Mouse (Mus musculus) cerebellum, adult (tissue): ENCODE results near the gene Exoc3l4.

Experiments
- ATAC-seq: cut with Nextera tagmentation; 2 replicates; pipeline ENCODE4 v1.9.2; 2017; ENCODE audit warnings: mild to moderate bottlenecking, moderate library complexity, mixed read lengths; ENCODE audit not compliant: insufficient number of reproducible peaks, low FRiP score, low TSS enrichment

Exoc3l4 gene

DNA sequence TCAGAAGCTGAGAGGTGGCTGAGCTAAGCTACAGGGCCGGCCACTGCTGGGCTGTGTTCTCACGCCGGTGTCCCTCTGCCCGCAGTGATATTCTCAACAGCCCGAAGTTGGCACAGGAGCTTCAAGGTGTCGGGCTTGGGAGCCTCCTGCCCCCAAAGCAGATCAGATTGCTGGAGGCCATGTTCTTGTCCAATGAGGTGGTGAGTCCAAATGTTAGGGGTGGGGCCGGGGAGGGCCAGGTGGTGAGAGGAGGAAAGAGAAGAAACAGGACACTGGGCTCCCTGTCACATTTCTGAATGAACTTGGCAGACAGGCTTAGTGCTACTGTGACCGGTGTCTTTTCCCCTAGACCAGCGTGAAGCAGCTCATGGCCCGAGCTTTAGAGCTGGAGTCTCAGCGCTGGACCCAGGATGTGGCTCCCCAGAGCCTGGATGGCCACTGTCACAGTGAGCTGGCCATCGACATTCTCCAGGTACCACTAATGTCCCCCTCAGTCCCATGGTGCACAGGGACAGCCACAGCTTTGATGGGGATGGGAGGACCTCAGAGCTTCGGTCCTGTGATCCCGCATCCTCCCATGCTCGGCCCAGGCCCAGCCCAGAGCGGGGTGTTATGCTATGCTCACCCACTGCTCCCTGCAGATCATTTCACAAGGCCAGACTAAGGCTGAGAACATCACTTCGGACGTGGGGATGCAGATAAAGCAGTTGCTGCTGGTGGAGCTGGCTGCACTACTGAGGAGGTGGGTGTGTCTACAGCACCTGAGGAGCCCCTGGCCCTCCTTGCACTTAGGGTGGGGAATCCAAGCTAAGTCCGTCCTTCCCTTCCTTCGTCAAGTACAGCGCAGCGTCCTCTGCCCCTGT, 31.3 kb downstream of the Exoc3l4 start:
- ATAC-seq: no peak

GRCm38 (mm10) chr12:111448931-111449705, 32.3 kb downstream of the Exoc3l4 start:
- no peak for ATAC-seq

DNA sequence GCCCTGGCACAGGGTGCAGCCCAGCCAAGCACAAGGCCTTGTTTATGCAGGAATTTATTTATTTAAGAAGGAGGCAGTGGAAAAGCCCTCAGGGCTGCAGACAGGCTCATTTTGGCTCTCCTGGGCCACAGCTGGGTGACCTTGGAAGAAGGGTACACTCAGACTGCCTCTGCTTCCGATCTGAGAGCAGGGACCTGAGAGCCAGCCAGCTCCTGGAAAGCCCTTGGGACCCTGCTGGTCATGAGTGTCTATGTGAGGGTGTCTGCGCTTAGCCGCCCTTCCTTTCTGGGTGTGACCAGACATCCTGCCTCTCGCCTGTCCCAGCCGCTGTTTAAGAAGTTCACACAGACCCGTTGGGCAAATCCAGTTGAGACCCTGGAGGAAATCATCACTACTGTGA, 33.5 kb downstream of the Exoc3l4 start:
- ATAC-seq: no peak

- ATAC-seq: no peak
These were observed 34.7 kb downstream of the Exoc3l4 start for GRCm38 (mm10) chr12:111451561-111451960.

DNA sequence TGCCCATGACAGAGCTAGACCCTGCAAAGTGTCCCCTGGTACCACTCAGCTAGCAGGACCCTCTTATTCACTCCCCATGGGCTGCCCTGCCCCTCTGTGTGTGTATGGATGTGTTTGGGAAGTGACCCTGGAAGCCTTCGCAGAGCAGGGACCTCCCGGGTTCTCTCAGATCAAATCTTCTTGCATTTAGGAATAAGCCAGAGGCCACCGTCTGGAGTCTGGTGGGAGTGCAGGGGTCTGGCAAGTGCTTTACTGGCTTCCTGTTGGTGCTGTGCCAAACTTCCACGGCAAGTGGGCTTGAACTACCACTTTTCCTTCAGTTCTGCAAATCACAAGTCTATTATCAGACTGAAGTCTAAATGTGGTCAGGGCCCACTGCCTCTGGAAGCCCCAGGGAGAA, 37.2 kb downstream of the Exoc3l4 start:
- ATAC-seq: no peak

- ATAC-seq: no peak
These were observed 37.9 kb downstream of the Exoc3l4 start for GRCm38 (mm10) chr12:111454543-111455280.

DNA sequence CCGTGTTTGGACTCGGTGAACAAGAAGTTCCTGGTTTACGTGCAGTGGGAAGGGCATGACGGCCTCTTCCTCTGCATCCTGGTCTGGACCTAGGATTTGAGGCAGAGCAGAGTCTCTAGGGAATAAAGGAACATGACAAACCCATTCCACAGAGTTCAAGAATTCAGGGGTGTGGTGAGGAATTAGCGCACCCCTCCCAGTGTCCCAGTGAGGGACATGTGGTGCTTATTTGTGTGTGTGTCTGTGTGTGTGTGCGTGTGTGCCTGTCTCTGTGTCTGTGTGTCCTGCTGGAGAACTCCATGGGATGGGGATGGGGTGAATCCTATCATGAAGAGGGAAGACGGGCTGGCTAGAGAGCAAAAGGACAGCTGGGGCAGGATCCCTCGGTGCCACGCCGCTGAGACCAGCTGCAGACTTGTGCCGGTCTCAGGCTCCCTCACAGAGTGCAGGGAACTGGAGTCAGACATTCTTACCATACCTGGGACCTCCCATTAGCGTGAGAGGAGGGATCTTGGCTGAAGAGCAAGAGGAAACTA, 38.6 kb downstream of the Exoc3l4 start:
- ATAC-seq: no peak

- no peak for ATAC-seq
These were observed 39.0 kb downstream of the Exoc3l4 start for GRCm38 (mm10) chr12:111455860-111456259.

GRCm38 (mm10) chr12:111457742-111458141, 40.9 kb downstream of the Exoc3l4 start:
- ATAC-seq: no peak

- no peak for ATAC-seq
These were observed 46.8 kb downstream of the Exoc3l4 start for GRCm38 (mm10) chr12:111463570-111463969.

DNA sequence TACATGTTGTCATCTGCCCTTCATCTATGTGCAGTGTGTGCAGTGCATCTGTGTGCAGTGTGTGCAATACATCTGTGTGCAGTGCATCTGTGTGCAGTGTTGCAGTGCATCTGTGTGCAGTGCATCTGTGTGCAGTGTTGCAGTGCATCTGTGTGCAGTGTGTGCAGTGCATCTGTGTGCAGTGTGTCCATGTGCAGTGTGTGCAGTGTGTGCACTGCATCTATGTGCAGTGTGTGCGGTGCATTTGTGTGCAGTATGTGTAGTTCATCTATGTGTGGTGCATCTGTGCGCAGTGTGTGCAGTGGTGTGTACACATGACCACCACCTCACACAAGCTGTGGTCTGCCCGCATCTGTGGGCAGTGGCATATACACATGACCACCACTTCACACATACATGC, 49.6 kb downstream of the Exoc3l4 start:
- no peak for ATAC-seq

GRCm38 (mm10) chr12:111468206-111468605, 51.4 kb downstream of the Exoc3l4 start:
- no peak for ATAC-seq

DNA sequence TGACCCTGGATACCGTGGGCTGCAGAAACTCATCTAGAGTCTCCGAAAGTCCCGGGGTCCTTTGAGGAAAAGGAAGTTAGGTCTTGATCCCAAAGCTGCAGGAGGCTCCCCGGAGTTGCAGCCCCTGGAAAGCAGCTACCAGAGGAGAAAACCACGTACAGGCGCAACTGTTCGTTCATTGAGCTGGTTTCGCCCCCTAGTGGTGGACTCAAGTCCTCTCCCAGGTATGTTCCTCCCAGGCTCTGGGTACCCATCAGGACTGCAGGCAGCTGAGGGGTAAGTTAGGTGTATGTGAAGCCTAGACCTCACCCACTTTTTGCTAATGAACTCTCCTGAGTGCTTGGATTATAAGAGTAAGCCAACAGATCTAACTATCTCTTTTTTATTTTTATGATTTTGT, 52.7 kb downstream of the Exoc3l4 start:
- ATAC-seq: peak; percentile 83; the same call in 1 of the 2 replicates

- ATAC-seq: no peak
These were observed 54.3 kb downstream of the Exoc3l4 start for GRCm38 (mm10) chr12:111471119-111471518.

DNA sequence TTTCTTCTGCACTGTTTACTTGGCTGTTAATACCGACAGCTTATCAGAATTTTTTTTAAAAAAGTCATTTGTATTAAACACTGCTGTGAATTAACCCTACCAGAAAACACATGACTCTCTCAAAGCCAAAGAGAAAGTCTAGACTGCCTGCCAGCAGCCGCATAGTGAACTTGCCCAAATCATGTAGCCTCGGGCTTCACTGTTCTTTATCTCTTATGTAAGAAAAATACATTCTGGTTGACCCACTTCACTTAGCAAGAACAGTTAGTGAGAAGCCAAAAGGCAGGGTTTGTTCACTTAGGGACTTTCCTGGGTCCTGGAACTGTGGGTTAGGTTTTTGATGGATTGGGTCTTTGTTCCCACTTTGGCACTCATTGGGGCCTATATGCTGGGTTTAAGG, 54.9 kb downstream of the Exoc3l4 start:
- ATAC-seq: no peak

DNA sequence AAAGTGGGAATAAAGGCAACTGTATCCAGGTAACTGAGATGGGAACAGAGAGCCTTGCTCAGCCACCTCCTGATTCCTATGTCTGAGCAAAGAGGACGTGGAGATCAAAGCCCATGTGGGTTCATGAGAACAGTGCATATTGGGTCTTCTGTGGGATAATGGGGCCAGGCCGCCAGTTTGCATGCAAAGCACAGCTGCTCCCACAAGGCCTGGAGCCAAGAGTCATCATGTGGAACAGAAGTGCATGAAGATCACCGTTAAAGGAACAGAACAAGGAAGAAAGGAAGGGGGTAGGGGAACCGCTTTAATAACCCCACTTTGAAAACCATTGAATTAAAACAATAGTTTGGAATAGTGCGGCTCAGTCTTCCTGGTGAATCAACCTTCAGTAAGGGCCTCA, 56.1 kb downstream of the Exoc3l4 start:
- ATAC-seq: no peak

GRCm38 (mm10) chr12:111474384-111474783, 57.6 kb downstream of the Exoc3l4 start:
- no peak for ATAC-seq

DNA sequence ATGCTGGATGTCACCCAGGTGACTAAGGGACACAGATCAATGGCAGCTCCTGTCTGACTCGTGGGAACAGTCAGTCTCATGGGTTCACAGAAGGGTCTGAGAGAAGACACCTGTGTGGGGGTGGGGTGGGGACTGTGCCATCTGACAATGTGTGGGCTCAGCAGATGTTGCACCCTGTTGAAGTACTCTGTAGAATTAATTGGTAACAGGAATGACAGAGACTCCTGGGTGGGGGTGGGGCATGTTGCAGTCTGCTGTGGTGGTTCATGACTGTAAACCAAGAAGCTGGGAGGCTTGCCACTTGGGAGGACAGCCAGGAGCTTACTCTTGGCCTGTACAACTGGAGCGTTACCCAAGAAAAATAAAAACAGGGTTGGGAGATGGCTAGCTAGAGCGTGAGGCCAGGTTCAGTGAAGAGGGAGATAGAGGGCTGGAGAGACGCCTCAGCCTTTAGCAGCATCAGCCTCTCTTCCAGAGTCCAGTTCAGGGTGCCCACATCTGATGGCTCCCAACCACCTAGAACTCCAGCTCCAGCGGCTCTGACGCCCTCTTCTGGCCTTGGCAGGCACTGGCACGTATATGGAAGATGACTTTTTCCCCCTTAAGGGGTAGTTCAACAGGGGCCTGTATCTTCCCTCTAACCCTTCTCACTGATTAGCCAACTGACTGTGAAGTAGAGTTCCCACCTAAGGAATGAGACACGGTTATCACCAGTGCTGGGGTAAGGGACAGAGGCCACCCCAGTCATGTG, 58.3 kb downstream of the Exoc3l4 start:
- no peak for ATAC-seq

DNA sequence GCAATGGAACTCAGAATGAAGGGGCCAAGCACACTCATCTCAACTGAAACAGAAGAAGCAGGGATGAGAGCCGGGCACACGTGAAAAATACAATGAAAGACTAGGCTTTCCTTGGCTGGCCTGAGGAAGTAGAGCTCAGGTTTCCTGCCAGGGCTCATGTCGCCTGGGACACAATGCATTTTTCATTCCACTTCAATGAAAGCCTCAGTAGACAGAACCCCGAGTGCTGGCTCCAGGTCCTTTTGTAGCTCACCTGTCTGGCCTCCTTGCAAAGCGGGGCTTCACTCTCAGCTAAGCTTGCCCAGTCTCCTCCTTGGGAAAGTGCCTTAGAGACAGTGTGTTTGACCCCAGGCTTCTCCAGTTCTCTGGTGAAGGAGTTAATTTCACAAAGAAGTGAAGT, 62.1 kb downstream of the Exoc3l4 start:
- ATAC-seq: no peak

DNA sequence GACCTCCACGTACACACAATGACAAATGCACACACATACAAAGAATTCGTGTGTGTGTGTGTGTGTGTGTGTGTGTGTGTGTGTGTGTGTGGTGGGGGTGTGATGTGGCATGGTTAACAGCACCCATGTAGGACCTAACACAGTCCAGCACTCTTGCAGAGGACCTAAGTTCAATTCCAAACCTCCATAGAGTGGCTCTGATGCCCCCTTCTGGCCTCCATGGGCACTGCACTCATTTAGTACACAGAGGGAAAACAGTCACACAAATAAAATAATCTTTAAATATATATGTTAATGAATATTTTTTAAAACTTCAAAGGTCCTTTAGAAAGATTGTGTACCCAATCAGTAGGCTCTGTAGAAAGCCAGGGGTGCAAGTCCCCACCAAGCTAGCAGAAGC, 63.1 kb downstream of the Exoc3l4 start:
- ATAC-seq: no peak
